Mouse (Mus musculus): ENCODE measurements around the gene Gtf2i. TPM values are rescaled to one million over a fixed set of nuclear protein-coding genes. Genes with fewer than 3 reads are reported as not detected.

The Gtf2i gene
- polyA plus RNA-seq, 1 experiment from 2014 or later, result 230 TPM

DNA sequence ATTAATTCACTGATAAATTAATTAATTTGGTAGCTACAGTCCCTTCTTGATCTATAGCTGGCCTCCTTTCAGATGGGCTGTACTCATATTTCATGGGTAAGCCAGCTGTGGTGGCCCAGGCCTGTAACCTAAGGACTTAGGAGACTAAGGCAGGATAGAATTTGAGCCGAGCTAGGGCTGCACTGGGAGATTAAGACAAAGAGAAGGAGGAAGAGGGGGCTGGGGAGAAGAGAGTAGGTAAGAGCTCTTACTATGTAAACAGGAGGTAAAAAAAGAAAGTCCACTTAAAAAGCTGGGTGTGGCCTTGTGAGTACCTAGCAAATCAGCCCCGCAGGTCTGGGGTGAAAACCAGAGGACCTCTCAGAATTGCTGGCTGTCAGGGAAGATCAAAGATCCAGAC, 9.3 kb upstream of the Gtf2i start:
- no peak for TF ChIP-seq CTCF (IDR thresholded peaks at IDR 0.05)
- in situ Hi-C loops (cut with MboI; ENCODE audit: low pct_unique_long_range_greater_than_20kb), result no loop called here
- no peak for ATAC-seq

DNA sequence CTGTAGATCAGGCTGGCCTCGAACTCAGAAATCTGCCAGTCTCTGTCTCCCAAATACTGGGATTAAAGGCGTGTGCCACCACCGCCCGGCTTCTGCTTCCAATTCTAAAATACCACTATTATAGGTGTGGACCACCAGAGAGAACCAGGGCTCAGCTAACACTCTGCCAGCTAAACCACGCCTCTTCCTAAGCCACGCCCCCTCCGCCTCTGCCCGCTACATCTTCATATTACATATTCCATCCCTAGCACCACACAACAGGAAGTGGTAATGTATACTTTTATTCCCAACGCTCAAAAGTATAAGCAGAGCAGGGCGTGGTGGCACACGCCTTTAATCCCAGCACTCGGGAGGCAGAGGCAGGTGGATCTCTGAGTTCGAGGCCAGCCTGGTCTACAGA, 8.8 kb upstream of the Gtf2i start:
- CTCF ChIA-PET, result interaction anchor here (1.4 kb wide), 1 partner anchor 8 kb away, joined by 4 read pairs; no protein-coding TSS in a partner anchor
- DNase-seq (ENCODE audit: low read depth, low spot score) (no peak), ATAC-seq (no peak)
- in situ Hi-C loops (cut with MboI; ENCODE audit: low pct_unique_long_range_greater_than_20kb), result no loop called here
- POLR2A ChIA-PET, result interaction anchor here (0.7 kb wide), 1 partner anchor 148 kb away, joined by 4 read pairs; no protein-coding TSS in a partner anchor
- no peak for TF ChIP-seq CTCF (IDR thresholded peaks at IDR 0.05)
- no peaks in the 10 kb centered on the region for H3K27me3 ChIP-seq

More for the DNA sequence above, 9.3 kb upstream of the Gtf2i start:
- ChIA-PET CTCF (no interaction called here), POLR2A (interaction anchor here (0.6 to 0.7 kb wide), 2 partner anchors 140 to 148 kb away, joined by 4 read pairs; partner anchors contain the start of gene Gtf2ird2)
- DNase-seq (ENCODE audit: low read depth, low spot score), result no peak
- H3K27me3 ChIP-seq, result no peaks in the 10 kb centered on the region

DNA sequence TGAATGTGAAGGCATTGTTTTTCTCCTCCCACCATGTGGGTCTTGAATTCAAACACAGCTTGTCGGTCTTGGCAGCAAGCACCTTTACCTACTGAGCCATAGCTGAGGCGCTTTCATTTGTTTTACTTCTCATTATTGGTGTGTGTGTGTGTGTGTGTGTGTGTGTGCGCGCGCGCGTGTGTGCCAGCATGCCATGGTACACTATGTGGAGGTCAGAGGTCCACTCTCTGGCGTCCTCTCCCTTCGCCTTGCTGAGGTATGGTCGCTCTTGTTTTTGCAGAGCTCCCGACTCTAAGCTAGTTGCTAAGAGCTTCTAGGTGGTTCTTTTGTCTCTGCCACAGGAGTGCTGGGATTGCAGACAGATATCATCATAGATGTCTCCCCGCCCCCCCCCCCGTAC, 7.8 kb upstream of the Gtf2i start:
- POLR2A ChIA-PET, result interaction anchor here (0.7 kb wide), 1 partner anchor 27 kb away, joined by 8 read pairs; no protein-coding TSS in a partner anchor
- no peak for DNase-seq (ENCODE audit: low read depth, low spot score)
- in situ Hi-C loops (cut with MboI; ENCODE audit: low pct_unique_long_range_greater_than_20kb), result no loop called here
- H3K27me3 ChIP-seq, result no peaks in the 10 kb centered on the region
- ATAC-seq, result no peak
- CTCF ChIA-PET, result interaction anchor here (1.4 kb wide), 1 partner anchor 9 kb away, joined by 4 read pairs; no protein-coding TSS in a partner anchor
- TF ChIP-seq CTCF (IDR thresholded peaks at IDR 0.05), result no peak

DNA sequence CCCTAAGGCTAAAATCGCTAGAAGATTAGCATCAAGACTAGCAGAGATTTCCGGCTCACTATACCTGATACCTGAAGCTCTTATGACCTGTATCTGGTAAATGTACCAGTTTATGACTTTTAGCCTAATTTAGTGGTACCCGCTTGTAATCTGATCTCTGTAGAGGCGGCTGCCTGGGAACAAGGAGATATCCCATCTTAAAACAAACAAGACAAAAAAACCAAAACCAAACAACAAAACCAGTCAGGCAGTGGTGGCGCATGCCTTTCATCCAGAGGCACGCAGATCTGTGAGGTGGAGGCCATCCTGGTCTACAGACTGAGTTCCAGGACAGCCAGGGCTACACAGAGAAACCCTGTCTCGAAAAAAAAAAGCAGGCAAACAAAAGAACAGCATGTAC, 7.1 kb upstream of the Gtf2i start:
- CTCF ChIA-PET, result no interaction called here
- POLR2A ChIA-PET, result no interaction called here
- ATAC-seq (no peak), DNase-seq (ENCODE audit: low read depth, low spot score) (no peak)
- no peak for TF ChIP-seq CTCF (IDR thresholded peaks at IDR 0.05)
- in situ Hi-C loops (cut with MboI; ENCODE audit: low pct_unique_long_range_greater_than_20kb), result no loop called here
- no peaks in the 10 kb centered on the region for H3K27me3 ChIP-seq

DNA sequence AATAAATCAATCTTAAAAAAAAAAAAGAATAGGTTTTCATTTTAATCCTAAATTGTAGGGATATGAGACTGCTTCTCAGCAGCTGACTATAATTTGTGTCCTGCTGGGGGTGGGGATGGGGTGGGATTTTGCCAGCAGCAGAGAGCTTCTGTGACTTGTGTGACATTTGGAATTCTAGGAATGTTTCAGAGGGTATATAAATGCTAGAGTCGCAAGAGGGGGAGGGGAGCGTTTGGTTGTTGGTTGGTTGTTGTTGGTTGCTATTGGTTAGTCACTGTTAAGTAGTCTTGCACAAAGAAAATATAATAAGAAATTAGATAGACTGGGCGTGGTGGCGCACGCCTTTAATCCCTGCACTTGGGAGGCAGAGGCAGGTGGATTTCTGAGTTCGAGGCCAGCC, 4.3 kb upstream of the Gtf2i start:
- CTCF ChIA-PET, result no interaction called here
- no peak for DNase-seq (ENCODE audit: low read depth, low spot score)
- no peak for ATAC-seq
- in situ Hi-C loops (cut with MboI; ENCODE audit: low pct_unique_long_range_greater_than_20kb), result no loop called here
- H3K27me3 ChIP-seq, result no peaks in the 10 kb centered on the region
- POLR2A ChIA-PET, result no interaction called here
- no peak for TF ChIP-seq CTCF (IDR thresholded peaks at IDR 0.05)

DNA sequence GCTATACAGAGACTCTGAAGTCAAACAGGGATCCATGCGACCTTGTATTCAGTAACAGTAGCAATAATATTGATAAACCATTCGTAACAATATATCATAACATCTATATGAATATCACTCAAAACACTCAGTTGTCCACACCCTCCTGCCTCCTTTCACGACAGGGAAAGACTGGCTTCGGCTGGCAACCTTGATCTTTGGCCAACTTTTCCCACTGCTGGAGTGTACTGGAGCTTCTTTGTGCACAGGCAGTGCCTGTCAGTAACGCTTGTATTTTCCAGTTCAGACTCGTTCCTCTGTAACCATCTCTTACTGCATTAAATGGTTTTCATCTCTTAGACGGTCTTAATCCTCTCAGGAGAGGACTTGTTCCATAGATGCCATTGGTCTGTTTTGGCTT, 2.2 kb upstream of the Gtf2i start:
- in situ Hi-C loops (cut with MboI; ENCODE audit: low pct_unique_long_range_greater_than_20kb), result no loop called here
- TF ChIP-seq CTCF (IDR thresholded peaks at IDR 0.05), result no peak
- ChIA-PET CTCF (interaction anchor here (1.7 kb wide), 1 partner anchor 14 kb away, joined by 5 read pairs; no protein-coding TSS in a partner anchor), POLR2A (no interaction called here)
- no peaks in the 10 kb centered on the region for H3K27me3 ChIP-seq
- ATAC-seq (no peak), DNase-seq (ENCODE audit: low read depth, low spot score) (no peak)

DNA sequence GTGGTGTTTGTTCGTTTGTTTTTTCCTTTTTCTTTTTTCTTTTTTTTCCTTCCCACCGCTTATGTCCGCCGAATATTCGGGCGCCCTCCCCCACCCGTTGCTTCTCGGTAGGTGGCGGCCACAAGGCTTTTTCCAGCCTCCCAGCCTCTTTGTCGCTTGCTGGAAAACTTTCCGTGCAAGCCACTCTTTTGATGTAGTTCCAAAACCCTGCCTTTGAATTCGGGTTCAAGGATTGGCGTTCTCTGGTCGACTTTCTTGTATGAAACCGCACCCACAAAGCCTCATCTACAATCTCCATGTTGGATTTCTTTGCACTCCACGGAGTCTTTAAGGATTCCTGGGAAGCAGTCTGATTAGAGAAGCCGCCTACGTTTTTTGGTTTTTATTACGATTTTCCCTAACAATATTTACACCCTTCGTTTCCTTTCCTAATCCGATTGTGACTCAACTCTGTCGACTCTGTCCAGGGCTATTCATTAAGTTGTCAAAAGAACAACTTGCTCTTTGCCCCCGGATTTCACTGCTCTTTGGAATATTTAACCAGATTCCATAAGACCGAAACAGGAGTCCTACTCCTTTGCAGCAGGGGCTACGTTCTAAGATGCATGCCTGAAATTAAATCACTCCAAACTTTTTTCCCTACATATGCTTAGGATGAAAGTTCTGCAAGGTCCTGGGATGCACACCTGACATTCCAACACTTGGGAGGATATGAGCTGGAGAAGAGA, 1.2 kb upstream of the Gtf2i start:
- no peak for TF ChIP-seq CTCF (IDR thresholded peaks at IDR 0.05)
- H3K27me3 ChIP-seq, result no peaks in the 10 kb centered on the region
- in situ Hi-C loops (cut with MboI; ENCODE audit: low pct_unique_long_range_greater_than_20kb), result no loop called here
- ATAC-seq, result no peak
- peak; percentile 47 for DNase-seq (ENCODE audit: low read depth, low spot score)
- ChIA-PET CTCF (interaction anchor here (1.7 kb wide), 1 partner anchor 15 kb away, joined by 5 read pairs; no protein-coding TSS in a partner anchor), POLR2A (interaction anchor here (1.3 kb wide), 1 partner anchor 20 kb away, joined by 3 read pairs; no protein-coding TSS in a partner anchor)

DNA sequence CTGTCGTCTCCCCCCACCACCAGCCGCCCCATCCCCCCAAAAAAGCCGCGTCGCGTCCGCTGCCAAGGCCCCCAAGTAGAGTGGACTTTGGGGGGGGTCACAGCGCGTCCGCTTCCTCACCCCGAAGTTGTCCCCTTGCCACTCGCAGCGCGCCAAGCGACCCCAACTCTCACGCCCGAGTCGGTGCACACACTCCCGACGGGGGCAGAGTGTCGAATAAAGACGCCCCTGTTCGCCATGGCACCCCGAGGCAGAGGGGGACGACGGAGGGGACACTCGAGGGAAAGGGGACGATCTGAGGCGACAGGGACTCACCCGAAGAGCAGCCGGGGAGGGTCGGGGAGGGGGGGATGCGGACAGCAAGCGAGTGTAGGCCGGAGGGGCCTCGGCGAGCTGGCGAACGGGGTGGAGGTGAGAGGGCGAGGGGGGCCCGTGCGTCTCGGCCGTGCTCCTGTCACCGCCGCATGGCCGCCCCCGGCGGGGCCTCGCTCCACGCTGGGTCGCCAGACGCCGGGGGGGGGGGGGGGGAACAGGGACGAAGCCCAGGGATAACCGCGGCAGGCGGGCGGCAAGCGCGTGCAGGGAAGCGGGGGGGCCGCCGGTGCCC, 389 bp downstream of the Gtf2i start:
- ATAC-seq (no peak), DNase-seq (ENCODE audit: low read depth, low spot score) (peak; percentile 27)
- ChIA-PET POLR2A (interaction anchor here (0.6 to 0.9 kb wide), 7 partner anchors 12 to 174 kb away, joined by 3 to 6 read pairs (median 4); no protein-coding TSS in a partner anchor), CTCF (interaction anchor here (1.3 kb wide), 1 partner anchor 37 kb away, joined by 5 read pairs; no protein-coding TSS in a partner anchor)
- in situ Hi-C loops (cut with MboI; ENCODE audit: low pct_unique_long_range_greater_than_20kb), result no loop called here
- H3K27me3 ChIP-seq, result no peaks in the 10 kb centered on the region
- no peak for TF ChIP-seq CTCF (IDR thresholded peaks at IDR 0.05)

DNA sequence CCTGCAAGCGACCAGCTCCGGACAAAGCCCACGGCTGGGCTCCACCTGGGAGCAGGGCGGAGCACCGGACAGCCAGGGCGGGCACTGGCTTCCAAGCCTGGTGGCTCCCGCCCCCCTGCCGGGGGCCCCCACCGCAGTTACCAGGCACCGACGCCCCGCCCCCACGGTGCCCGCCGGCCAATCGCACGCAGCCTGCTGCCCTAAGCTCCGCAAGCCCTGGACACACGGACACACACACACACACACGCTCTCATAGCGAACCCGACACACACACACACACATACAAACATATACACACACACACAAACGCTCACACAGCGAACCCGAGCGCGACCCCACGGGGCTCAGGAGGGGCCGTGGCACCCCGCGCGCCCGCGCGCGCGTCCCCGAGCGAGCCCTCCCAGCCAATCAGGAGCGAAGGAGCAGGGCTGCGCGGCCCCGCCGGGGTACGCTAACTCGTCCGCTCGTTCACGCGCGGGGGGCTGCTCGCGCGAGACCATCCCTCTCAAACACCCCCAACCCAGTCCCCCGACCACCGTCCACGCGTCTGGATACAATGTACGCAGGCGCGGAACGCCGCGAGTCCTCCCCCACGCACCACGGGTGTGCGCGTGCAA, 1.0 kb downstream of the Gtf2i start:
- in situ Hi-C loops (cut with MboI; ENCODE audit: low pct_unique_long_range_greater_than_20kb), result no loop called here
- ChIA-PET CTCF (interaction anchor here (1.3 to 1.8 kb wide), 2 partner anchors 36 to 139 kb away, joined by 4 to 5 read pairs; no protein-coding TSS in a partner anchor), POLR2A (interaction anchor here (0.6 to 1.2 kb wide), 6 partner anchors 9 to 1911 kb away, joined by 3 to 9 read pairs (median 3); partner anchors contain the start of gene Rcc1l)
- TF ChIP-seq CTCF (IDR thresholded peaks at IDR 0.05), result no peak
- DNase-seq (ENCODE audit: low read depth, low spot score) (peak; percentile 88), ATAC-seq (peak; percentile 86)
- H3K27me3 ChIP-seq, result no peaks in the 10 kb centered on the region

DNA sequence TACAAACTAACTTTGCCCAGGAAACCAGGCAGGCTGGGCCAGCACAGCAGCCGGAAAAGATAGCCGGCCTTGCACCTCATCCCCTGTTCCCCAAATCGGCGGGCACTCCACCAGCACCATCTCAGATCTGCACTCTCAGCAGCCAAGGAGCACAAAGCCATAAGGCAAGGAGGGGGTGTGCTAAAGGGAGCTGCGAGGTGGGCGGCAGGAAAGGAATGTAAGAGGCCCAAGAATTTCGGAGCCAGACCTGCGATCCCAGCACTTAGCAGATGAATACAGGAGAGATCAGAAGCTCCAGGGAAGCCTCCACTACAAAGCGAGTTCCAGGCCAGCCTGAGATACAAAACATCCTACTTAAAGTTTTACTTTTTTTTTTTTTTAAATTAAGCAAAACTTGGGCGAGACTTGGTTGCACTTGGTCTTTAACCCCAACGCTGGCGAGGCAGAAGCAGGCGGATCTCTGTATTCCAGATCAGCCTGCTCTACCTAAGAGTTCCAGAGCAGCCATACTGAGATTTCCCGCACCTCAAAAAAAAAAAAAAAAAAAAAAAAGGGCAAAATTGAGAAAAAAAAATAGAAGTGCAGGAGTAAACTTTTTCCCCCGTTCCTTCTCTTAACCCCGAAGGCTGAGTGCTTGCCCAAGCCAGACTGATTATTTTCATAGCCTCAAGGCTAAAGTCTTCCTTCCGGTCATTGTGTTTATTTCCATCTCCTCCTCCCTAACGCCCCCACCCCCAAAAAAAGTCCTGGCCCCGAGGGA, 1.7 kb downstream of the Gtf2i start:
- no peaks in the 10 kb centered on the region for H3K27me3 ChIP-seq
- in situ Hi-C loops (cut with MboI; ENCODE audit: low pct_unique_long_range_greater_than_20kb), result no loop called here
- DNase-seq (ENCODE audit: low read depth, low spot score) (peak; percentile 13), ATAC-seq (no peak)
- CTCF ChIA-PET, result interaction anchor here (1.3 to 1.8 kb wide), 2 partner anchors 35 to 138 kb away, joined by 4 to 5 read pairs; no protein-coding TSS in a partner anchor
- no peak for TF ChIP-seq CTCF (IDR thresholded peaks at IDR 0.05)
- POLR2A ChIA-PET, result interaction anchor here (0.6 to 1.2 kb wide), 9 partner anchors 8 to 1912 kb away, joined by 3 to 9 read pairs (median 3); partner anchors contain the start of gene Rcc1l
